Mouse (Mus musculus): ENCODE data around the gene Slc6a13. TPM values are rescaled to one million over a fixed set of nuclear protein-coding genes. Genes with fewer than 3 reads are reported as not detected.

The Slc6a13 gene
- polyA plus RNA-seq, 1 experiment from 2014 or later, result 17.7 TPM

DNA sequence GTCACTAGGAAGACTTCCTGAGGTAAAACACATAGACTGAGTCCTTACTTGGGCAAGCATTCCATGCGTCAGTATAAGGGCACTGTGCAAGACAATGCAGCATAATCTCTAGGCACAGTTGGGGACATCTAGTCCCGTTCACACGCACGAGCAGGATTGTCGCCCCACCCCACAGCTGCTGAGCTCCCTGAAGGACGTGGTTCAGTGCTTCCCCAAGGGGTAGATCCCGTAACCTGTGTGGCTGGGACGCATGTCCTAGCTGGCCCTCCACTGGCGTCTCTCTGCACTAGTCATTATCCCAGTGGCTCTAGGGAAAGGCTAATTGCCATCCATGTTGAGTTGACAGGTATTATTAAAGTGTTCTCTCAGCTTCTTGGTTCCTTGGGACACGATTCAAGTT, 82.0 kb downstream of the Slc6a13 start:
- no peak overlapping the region for H3K9ac ChIP-seq

DNA sequence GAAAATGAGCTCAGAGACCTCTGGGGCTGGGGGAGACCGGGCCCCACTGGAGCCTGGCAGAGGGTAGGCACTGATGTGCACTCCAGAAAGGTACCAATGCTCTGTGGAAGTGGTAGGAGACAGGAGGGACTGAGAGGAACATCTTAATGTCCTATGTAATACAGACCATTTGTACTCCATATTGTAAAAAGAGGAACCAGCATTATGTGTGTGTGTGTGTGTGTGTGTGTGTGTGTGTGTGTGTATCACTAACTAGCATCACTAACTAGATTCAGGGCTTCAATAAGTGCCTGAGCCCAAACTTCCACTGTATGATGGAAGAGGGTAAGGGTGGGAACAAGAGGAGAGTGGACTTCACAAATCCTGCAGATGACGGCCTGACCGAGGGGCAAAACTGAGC, 85.4 kb downstream of the Slc6a13 start:
- H3K4me2 ChIP-seq, result no peak overlapping the region
- no peak overlapping the region for H3K9ac ChIP-seq
- H3K4me3 ChIP-seq, result no peak overlapping the region
- H3K36me3 ChIP-seq, result no peaks in the 10 kb centered on the region
- peaks cover 11% of the 10 kb centered on the region; the same call in 1 of the 2 replicates for H3K27me3 ChIP-seq (replicated peaks)
- 75% methylated on average over 3 of the region's 3 CpGs for WGBS (ENCODE audit: insufficient replicate concordance)
- no peak for ATAC-seq
- H3K27ac ChIP-seq, result no peak overlapping the region
- H3K9me3 ChIP-seq (replicated peaks), result no peaks in the 10 kb centered on the region
- no peaks in the 10 kb centered on the region for H3K4me1 ChIP-seq

More for the DNA sequence above, 82.0 kb downstream of the Slc6a13 start:
- Histone ChIP-seq H3K27ac (no peak overlapping the region), H3K4me1 (no peaks in the 10 kb centered on the region), H3K27me3 (replicated peaks) (peaks cover 16% of the 10 kb centered on the region; the same call in 1 of the 2 replicates), H3K36me3 (no peaks in the 10 kb centered on the region), H3K4me3 (no peak overlapping the region), H3K9me3 (replicated peaks) (no peaks in the 10 kb centered on the region), H3K4me2 (no peak overlapping the region)
- ATAC-seq, result no peak
- WGBS (ENCODE audit: insufficient replicate concordance), result 52% methylated on average over 10 of the region's 10 CpGs

Small RNAs within 50 kb of the gene (microRNA-seq; reads per million reads assigned to microRNA genes)
- gene Gm24855, result not detected

Other genes starting within 250 kb of the Slc6a13 start
- 12.8 and 13.7 TPM in 2 replicates for gene Mical3, start 169.2 kb upstream of the Slc6a13 start, polyA plus RNA-seq (2016; fragmentation: Nextera tagmentation; extraction: Ambion mirVana)
- 5.3 and 5.5 TPM in 2 replicates for gene Pex26, start 116.6 kb upstream of the Slc6a13 start, polyA plus RNA-seq (2016; fragmentation: Nextera tagmentation; extraction: Ambion mirVana)
- 7.2 and 8.4 TPM in 2 replicates for gene Tuba8, start 89.5 kb upstream of the Slc6a13 start, polyA plus RNA-seq (2016; fragmentation: Nextera tagmentation; extraction: Ambion mirVana)
- gene Usp18, start 54.3 kb upstream of the Slc6a13 start, polyA plus RNA-seq (2016; fragmentation: Nextera tagmentation; extraction: Ambion mirVana), result 5.0 and 5.9 TPM in 2 replicates
- 0.87 and 0.94 TPM in 2 replicates for gene Slc6a12, start 42.8 kb downstream of the Slc6a13 start, polyA plus RNA-seq (2016; fragmentation: Nextera tagmentation; extraction: Ambion mirVana)
- gene Iqsec3, start 173.5 kb downstream of the Slc6a13 start, polyA plus RNA-seq (2016; fragmentation: Nextera tagmentation; extraction: Ambion mirVana), result not detected in 2 replicates

Measured in liver, embryonic 12.5 days (tissue).